Mouse (Mus musculus): Measurements from ENCODE around the gene Utp18.

- TF ChIP-seq CTCF (conservative IDR thresholded peaks at IDR 0.05; ENCODE audit: insufficient read depth, insufficient read length, low read depth, low read length): peak; percentile 78
- TF ChIP-seq POLR2A (IDR thresholded peaks at IDR 0.05; ENCODE audit: low read depth, low read length): no peak
Measured at GRCm38 (mm10) chr11:93856284-93856955, 29.1 kb downstream of the Utp18 start.
